In genomic region chr14:56266109-56266508, GRCm38 (mm10) we compare ENCODE assay signal across 41 mouse cellular contexts. TPM values are rescaled to one million over a fixed set of nuclear protein-coding genes. Genes with fewer than 3 reads are reported as not detected.
"Had no signal": no experiment of that assay in that cellular context is flagged by ENCODE, and none has a peak within 500 bp of the region (broad histone marks: within the 10 kb centered on the region; RNA-seq: fewer than 3 reads in every experiment).

No protein-coding gene starts in this region.

- H3K36me3 ChIP-seq: heart, embryonic 10.5 days; heart, embryonic 12.5 days; hindbrain, embryonic 10.5 days; hindbrain, embryonic 12.5 days; intestine, embryonic 15.5 days; kidney, embryonic 15.5 days; limb, embryonic 13.5 days; limb, embryonic 15.5 days; liver, embryonic 13.5 days had no signal

- ATAC-seq: hindbrain, embryonic 16.5 days; inflammation-experienced regulatory T-cells, adult 6 months; intestine, embryonic 15.5 days; intestine, postnatal 0 days had no signal

- H3K27me3 ChIP-seq: heart, embryonic 12.5 days; hindbrain, embryonic 12.5 days; intestine, embryonic 15.5 days; kidney, embryonic 15.5 days; limb, embryonic 13.5 days; limb, embryonic 15.5 days; liver, embryonic 13.5 days had no signal

- DNase-seq: gastrocnemius, postnatal 14 days; heart, adult 18-20 months; heart, postnatal 10 days; heart, postnatal 4 days; kidney, adult 2 months; kidney, adult 9 months; kidney, postnatal 14 days; kidney, postnatal 4 days; layer of hippocampus, postnatal 36 days; left cerebral cortex, postnatal 4 days; liver, embryonic 13.5 days had no signal

- H3K9me3 ChIP-seq: heart, embryonic 10.5 days; heart, embryonic 12.5 days; hindbrain, embryonic 10.5 days; hindbrain, embryonic 12.5 days; intestine, embryonic 15.5 days; kidney, embryonic 15.5 days; limb, embryonic 13.5 days; limb, embryonic 15.5 days; liver, embryonic 13.5 days had no signal

- H3K4me1 ChIP-seq: heart, embryonic 10.5 days; heart, embryonic 12.5 days; hindbrain, embryonic 10.5 days; hindbrain, embryonic 12.5 days; intestine, embryonic 15.5 days; kidney, embryonic 15.5 days; limb, embryonic 13.5 days; limb, embryonic 15.5 days; liver, embryonic 13.5 days had no signal

- H3K4me3 ChIP-seq: heart, embryonic 10.5 days; heart, embryonic 12.5 days; hindbrain, embryonic 10.5 days; hindbrain, embryonic 12.5 days; intestine, embryonic 15.5 days; kidney, embryonic 15.5 days; layer of hippocampus, adult 2 months; limb, embryonic 13.5 days; limb, embryonic 15.5 days; liver, embryonic 13.5 days had no signal

RNA-seq across cellular contexts. Expression of gene Gzmb, which starts 4.0 kb away (rescaled TPM):
- total RNA-seq: gastrocnemius, adult 18-20 months; gastrocnemius, adult 8-10 months; gastrocnemius, postnatal 14 days; gastrocnemius, postnatal 4 days; heart, adult 8-10 months; heart, postnatal 10 days; heart, postnatal 25 days; heart, postnatal 4 days; layer of hippocampus, adult 2 months; layer of hippocampus, postnatal 10 days; layer of hippocampus, postnatal 36 days; left cerebral cortex, adult 18-20 months; left cerebral cortex, adult 8-10 months; left cerebral cortex, postnatal 10 days; left cerebral cortex, postnatal 25 days; left cerebral cortex, postnatal 4 days had no signal
- polyA plus RNA-seq: heart, embryonic 12.5 days; heart, embryonic 14.5 days; hindbrain, embryonic 10.5 days; hindbrain, embryonic 14.5 days; hindbrain, embryonic 16.5 days; kidney, postnatal 0 days; limb, embryonic 11.5 days had no signal

RNA-seq across cellular contexts. Expression of gene Gzmc, which starts 31.7 kb away (rescaled TPM):
- total RNA-seq: gastrocnemius, adult 18-20 months; gastrocnemius, adult 8-10 months; gastrocnemius, postnatal 14 days; gastrocnemius, postnatal 4 days; granulocyte monocyte progenitor cell, adult 5-6 weeks; heart, adult 18-20 months; heart, adult 8-10 months; heart, postnatal 10 days; heart, postnatal 25 days; heart, postnatal 4 days; layer of hippocampus, adult 2 months; layer of hippocampus, postnatal 10 days; layer of hippocampus, postnatal 36 days; left cerebral cortex, adult 18-20 months; left cerebral cortex, adult 8-10 months; left cerebral cortex, postnatal 10 days; left cerebral cortex, postnatal 25 days; left cerebral cortex, postnatal 4 days had no signal
- polyA plus RNA-seq: heart, embryonic 12.5 days; heart, embryonic 14.5 days; hindbrain, embryonic 12.5 days; hindbrain, embryonic 14.5 days; hindbrain, embryonic 16.5 days; intestine, embryonic 15.5 days; intestine, postnatal 0 days; kidney, adult 2 months; kidney, embryonic 15.5 days; kidney, postnatal 0 days; limb, embryonic 11.5 days; limb, embryonic 13.5 days; liver, embryonic 11.5 days; liver, embryonic 13.5 days; liver, embryonic 16.5 days had no signal

RNA-seq across cellular contexts. Expression of gene Gzmf, which starts 54.9 kb away (rescaled TPM):
- total RNA-seq: gastrocnemius, adult 18-20 months; gastrocnemius, adult 8-10 months; gastrocnemius, postnatal 14 days; gastrocnemius, postnatal 4 days; granulocyte monocyte progenitor cell, adult 5-6 weeks; heart, adult 18-20 months; heart, adult 8-10 months; heart, postnatal 10 days; heart, postnatal 25 days; heart, postnatal 4 days; layer of hippocampus, adult 2 months; layer of hippocampus, postnatal 10 days; layer of hippocampus, postnatal 36 days; left cerebral cortex, adult 18-20 months; left cerebral cortex, adult 8-10 months; left cerebral cortex, postnatal 10 days; left cerebral cortex, postnatal 25 days; left cerebral cortex, postnatal 4 days had no signal
- polyA plus RNA-seq: heart, embryonic 12.5 days; heart, embryonic 14.5 days; heart, embryonic 16.5 days; hindbrain, embryonic 10.5 days; hindbrain, embryonic 12.5 days; hindbrain, embryonic 14.5 days; hindbrain, embryonic 16.5 days; inflammation-experienced regulatory T-cells, adult 6 months; intestine, embryonic 15.5 days; intestine, postnatal 0 days; kidney, adult 2 months; kidney, embryonic 15.5 days; kidney, postnatal 0 days; limb, embryonic 11.5 days; limb, embryonic 13.5 days; limb, embryonic 15.5 days; liver, embryonic 11.5 days; liver, embryonic 13.5 days; liver, embryonic 16.5 days had no signal
